Mouse (Mus musculus): ENCODE measurements around the gene Maats1.
"Not testable (repeated sequence)": the region's sequence is repeated elsewhere in the genome, so short reads cannot be mapped to it uniquely, and the experiment has no call there.

Maats1 gene

DNA sequence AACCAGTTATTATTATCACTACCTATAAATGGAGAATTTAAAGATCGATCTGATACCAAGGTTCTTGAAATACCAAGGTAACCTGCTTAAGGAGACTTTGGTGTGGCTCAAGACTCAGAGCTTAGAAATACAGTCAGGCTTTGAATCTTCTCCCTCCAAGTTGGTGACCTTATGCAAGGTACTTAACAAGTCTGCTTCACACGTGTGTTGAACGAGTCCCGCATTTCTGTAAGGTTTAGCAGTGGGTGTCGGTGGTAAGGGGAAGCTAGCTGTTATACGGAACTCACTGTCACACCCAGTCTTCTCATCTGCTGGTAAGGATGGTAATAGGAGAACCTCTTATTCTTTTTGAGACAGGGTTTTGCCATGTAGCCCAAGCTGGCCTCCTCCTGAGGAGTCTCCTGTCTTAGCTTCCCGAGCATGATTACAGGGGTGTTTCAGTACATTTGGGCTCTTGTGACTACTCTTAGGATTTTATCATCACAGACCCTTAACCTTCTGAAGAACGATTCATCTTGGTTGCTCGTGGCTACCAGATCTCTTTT, 6.3 kb upstream of the Maats1 start:
- no peak for DNase-seq (ENCODE audit: low spot score)

DNA sequence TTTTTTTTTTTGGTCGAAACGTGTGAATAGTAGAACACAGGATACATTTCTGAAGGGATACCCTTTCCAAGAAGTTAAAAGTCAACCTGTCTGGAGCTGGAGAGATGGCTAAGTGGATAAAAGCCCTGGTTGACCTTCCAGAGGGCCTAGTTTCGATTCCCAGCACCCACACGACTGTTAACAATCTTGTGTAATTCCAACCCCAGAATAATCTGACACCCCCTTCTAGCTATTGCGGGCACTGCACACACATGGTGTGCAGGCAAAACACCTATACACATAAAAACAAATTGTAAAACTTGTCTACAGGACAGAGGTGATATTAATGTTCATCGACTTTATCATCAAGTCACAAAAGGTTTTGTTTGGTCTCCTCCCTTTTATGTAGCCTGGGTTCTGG, 5.6 kb upstream of the Maats1 start:
- DNase-seq (ENCODE audit: low spot score), result no peak

DNA sequence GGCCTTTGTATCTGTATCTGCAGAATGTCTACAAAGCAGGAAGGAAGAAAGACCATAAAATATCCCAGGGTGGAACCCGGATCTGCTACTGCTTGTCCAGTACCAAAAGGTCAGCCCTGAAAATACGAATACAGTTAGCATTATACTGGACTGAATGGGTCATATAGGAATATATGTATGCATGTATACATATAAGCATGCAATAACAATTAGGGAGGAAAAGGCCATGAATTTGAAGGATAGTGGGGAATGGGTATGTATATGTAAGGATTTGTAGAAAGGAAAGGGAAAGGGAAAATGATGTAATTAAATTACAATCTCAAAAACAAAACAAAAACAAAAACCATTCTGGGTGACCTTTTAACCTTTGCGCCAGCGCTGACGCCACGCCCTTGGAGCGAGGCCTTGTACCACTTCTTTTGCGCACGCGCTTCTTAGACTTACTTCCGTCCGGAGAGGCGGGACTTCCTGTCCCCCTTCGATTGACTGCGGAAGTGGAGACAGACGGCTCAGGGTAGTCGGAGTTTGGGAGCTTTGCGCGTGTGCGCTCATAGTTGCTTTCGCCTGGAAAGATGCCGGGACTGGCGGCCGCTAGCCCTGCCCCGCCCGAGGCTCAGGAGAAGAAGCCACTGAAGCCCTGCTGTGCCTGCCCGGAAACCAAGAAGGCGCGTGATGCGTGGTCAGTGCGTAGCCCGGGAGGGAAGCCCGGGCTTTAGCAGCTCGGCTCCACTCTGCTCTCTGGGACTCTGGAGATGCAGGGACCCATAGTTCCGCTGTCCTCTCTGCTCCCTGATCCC, 4.8 kb upstream of the Maats1 start, which contains the start of the genes Cox17 and Gm21987:
Gene Cox17 (plus strand): TSS at position 463 of the 797 bp plus-strand sequence.
Gene Gm21987 (plus strand): TSS at position 512 of the 797 bp plus-strand sequence.
- DNase-seq (ENCODE audit: low spot score), result peak; percentile 95

DNA sequence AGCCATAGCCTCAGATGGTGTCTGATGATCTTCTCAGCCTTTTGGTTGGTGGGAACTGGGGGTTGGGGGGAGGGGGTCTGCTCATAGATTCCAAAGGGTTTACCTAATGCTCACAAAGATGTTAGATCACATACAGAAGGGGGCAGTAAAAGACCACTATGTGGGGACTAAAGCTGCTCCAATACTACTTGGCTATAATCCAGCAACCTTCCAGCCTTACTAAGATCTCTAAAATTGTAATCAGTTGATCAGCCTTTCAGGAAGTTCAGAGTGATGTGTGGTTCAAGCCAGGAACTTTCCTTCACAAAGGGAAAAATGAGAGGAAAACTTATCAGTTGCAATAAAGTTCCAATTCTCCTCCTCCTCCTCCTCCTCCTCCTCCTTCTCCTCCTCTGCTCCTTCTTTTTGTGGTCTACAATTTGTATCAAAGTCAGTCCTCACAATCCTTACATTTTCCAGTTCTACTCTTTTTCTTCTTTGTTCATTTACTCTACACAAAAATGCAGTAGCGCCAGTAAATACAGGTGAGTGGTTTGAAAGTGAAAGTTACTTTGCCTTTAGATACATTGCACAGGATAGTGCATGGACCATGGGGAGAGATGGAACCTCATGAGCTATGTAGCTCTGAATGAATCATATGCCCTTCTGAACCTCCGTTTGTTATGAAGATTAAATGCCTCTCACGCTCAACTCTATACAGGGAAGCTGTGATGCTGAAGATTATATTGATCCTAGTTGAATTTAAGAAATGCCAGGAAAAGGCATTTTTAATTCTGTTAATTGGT, 3.2 kb upstream of the Maats1 start:
- peak; percentile 75 for DNase-seq (ENCODE audit: low spot score)

GRCm38 (mm10) chr16:38338077-38338476, 3.9 kb downstream of the Maats1 start:
- not testable (repeated sequence) for DNase-seq (ENCODE audit: low spot score)

DNA sequence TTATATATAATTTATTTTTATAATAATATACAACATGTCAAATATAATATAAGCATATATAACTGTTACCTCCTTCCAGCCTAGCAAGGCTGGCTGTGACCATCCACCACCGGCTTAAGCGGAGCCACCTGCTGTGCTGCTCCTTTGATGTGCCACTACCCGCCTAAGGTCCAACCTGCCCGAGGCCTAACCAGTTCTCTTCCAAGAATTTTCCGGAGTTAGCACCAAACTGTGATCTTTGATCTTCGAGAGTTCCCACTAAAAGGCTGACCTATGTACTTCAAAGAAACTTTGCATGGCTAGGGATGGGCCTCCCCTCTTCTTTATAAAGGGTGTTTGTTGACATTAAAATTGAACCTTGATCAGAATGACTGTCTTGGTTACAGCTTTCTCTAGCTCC, 7.5 kb downstream of the Maats1 start:
- DNase-seq (ENCODE audit: low spot score), result no peak

GRCm38 (mm10) chr16:38329340-38329739, 12.6 kb downstream of the Maats1 start:
- DNase-seq (ENCODE audit: low spot score), result no peak

DNA sequence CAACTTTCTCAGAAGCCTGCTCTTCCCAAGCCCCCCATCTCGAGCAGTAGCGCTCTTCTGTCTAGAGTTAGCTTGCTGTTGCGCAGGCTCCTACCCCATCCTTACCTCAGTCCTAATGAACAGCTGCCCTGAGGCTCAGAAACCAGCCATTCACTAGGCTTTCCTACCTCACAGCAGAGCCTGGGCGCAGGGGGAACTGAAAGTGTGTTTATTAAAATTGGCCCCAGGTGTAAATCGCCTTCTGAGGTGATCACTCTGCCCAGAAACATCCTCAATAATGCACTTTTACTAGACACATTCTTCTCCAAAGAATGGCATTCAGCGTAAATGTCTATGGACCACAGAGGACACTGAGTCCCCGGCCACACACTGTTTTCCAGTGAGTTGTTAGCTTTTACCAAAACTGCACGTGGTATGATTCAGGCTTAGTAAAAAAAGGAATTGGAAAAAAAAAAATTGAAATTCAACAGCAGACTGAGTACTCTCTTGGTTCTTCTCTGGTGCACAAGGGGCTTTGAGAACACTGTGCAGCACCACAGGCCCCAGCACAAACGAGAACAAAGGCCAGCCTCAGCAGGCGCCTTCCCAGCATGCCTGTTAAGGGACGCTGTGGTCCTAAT, 15.1 kb downstream of the Maats1 start:
- DNase-seq (ENCODE audit: low spot score), result no peak

DNA sequence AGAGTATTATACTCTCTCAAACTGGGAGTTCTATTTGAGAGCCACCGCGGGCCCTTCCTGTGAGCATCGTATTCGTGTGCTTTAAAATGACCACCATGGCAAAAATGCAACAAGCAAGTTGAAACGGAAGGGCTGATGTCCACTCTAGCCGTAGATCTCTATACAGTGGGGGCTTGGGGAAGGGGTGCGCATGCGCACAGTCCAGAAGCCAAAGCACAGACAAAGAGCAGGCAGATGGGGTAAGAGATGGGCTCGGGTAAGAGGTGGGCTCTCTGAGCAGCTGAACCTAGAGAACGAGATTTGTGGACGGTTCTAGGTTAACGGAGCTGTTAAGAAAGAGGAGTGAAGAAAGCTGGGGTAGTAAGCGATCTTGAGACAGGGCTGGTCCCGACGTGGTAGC, 17.6 kb downstream of the Maats1 start:
- DNase-seq (ENCODE audit: low spot score), result no peak

- DNase-seq (ENCODE audit: low spot score), result peak; percentile 80
Observed at GRCm38 (mm10) chr16:38321452-38321935, 20.4 kb downstream of the Maats1 start.

DNA sequence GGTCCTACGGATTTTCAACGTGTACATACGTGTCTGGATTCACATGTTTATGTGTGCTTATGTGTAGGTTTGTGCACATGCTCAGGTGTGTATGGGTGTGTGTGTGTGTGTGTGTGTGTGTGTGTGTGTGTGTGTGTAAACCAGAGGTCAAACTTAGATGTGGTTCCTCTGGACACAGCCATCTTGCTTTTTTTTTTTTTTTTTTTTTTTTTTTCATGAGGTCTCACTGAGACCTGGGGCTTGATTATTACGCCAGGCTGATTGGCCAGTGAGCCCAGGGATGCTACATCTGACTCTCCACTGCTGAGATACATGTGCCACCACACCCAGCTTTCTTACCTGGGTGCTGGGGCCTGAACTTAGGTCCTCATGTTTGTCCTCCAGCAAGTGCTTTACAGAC, 22.9 kb downstream of the Maats1 start:
- DNase-seq (ENCODE audit: low spot score), result no peak

GRCm38 (mm10) chr16:38318492-38318891, 23.5 kb downstream of the Maats1 start:
- no peak for DNase-seq (ENCODE audit: low spot score)

DNA sequence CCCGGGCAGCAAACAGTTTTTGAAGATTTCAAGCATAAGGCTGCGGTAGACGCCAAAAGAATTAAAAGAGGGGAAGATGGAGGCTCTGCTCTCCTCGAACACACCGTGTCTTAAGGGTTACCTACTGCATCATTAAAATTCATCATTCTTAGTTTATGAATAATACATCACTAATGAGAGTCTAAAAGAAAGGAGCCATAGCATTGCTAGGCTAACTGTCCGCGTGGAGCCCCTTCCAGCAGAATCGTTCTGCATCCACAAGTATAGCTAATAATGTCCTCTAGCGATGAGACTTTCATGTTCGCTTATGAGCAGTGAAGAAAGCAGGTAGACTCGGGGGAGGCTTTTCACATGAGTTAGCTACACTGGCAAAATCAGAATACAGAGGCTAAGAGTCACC, 33.7 kb downstream of the Maats1 start:
- DNase-seq (ENCODE audit: low spot score), result no peak

DNA sequence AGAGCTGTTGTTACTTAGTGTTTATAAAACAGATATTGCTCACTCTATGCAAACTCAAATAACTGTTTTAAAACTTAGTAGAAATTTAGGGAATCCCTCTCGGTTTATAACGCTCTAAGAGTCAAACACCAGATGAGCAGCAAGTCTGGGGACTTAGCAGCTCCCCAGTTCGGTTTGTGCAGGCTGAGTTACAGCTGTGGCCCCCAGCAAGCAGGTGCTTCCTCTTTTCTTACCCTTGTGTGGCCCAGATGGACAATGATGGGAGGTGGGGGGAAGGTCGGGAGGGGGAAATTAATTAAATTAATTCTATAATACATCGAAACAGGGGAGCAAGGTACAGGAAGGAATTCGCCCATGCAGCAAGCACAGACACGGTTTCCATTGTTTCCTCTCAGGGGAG, 34.3 kb downstream of the Maats1 start:
- DNase-seq (ENCODE audit: low spot score), result no peak

- DNase-seq (ENCODE audit: low spot score), result no peak
Observed at GRCm38 (mm10) chr16:38307221-38307605, 34.7 kb downstream of the Maats1 start.

- DNase-seq (ENCODE audit: low spot score), result peak; percentile 39
Observed at GRCm38 (mm10) chr16:38306571-38307220, 35.2 kb downstream of the Maats1 start.

DNA sequence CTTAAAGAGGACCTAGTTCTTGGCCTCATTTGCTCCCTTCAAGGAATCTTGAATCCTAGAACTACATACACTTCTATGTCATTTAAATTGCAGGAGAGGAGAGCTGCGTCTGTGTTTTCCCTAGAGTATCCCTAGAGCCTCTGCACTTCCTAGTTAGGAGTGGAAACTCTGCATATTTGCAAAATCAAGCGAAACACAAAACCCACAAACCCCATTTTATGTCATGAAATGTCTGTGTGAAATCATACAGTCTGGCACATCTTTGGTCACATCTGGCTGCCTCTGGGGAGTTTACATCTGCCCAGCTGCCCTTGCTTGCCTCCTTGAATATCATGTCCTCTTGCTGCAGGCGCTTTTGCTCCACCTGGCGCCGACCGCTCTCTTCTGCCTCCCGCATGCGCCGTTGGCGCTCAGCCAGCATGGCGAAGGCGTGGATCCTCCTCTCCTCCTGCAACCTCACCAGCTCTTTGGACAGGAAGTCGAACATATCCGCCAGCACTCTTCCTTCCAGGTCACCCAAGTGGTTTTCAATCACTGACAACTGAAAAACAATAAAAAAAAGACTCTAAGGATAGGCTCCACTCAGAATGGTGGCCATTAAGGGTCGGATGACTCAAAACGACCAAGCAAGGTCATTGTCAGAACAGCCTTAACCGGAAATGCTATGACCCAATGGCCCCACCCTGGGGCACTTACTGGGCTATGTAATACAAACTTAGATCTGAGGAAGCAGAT, 37.3 kb downstream of the Maats1 start:
- DNase-seq (ENCODE audit: low spot score), result no peak

DNA sequence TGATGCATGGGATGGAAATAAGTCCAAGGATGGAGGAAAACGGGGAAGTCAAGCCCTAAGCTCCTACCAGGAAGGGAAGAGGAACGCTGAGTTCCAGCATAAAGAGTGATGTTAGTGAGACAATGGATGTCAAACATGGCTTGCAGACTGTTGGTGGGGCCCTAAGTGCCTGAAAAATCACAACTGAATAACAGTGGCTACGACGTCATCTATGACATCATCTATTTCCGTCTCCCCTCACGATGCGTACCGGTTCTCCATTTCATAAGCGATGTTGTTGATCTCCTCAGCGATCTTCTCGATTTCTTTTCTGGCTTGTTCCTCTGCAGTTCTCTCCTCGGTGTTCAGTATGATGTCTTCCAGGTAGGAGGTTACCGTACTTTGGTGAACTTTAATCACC, 39.6 kb downstream of the Maats1 start:
- DNase-seq (ENCODE audit: low spot score), result no peak

DNA sequence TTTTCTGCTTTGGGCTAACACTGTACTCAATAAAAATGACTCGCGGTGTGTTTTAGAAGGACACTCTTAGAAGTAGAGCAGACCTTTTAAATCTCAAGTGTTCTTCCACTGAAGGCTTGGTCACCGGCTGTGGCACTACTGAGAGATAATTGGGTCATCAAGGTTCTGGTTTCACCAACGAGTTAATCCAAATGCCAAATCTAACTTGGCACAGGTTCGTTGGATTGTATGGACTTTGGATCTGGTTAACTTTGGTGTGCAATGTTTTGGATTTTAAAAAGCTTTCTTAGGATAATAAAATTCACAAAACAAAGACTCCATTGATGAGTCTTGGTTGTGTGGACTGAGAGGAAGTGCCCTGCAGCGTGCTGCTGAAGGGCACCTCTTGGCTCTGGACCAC, 43.5 kb downstream of the Maats1 start:
- no peak for DNase-seq (ENCODE audit: low spot score)

DNA sequence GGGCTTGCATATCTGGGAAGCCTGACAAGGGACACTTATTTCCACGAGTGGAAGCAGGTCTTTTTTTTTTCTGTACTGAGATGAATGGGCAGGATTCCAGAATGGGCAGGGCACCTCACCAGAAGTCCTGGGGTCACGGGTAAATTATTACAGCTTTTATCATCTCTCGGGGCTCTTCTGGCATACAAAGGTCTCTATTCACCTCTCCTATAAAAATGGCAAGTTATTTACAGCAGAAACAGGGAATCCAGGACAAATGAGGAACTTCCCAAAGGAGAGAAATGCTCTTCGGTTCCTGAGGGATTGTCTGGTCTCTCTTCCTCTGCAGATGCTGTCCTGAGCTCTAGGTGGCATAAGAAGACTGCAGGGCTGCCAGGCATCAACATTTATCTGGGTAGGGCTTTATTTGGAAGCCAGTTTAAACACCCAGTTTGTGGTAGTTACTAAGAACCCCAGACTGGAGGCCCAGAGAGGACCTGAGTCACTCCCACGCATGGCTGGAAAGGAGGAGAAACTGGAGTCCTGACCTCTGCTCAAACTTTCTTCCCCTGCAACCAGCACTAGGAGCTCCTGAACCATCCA, 46.5 kb downstream of the Maats1 start:
- no peak for DNase-seq (ENCODE audit: low spot score)

Data from retina, embryonic 14.5 days (tissue).